ENCODE assay signal across 7 mouse cellular contexts in genomic region chr15:38391420-38391819, GRCm38 (mm10).
A peak's percentile ranks its signal among the peaks of the same experiment; 100 is the strongest.
DNase-seq lines count a peak whose midpoint lies in the region; TF ChIP-seq lines count a peak whose summit lies in the region.

No protein-coding gene starts in this region.

- WGBS in heart, embryonic 10.5 days: 60% methylated on average over 6 of the region's 6 CpGs
- WGBS in limb, embryonic 10.5 days: 71% methylated on average over 6 of the region's 6 CpGs
- WGBS in small intestine, adult 2 months: 20% methylated on average over 6 of the region's 6 CpGs

- no peak for TF ChIP-seq POLR2A in small intestine, adult 2 months (IDR thresholded peaks at IDR 0.05; ENCODE audit: low read depth, low read length)

- no peak overlapping the region for H3K4me3 ChIP-seq in heart, embryonic 10.5 days
- H3K4me3 ChIP-seq in limb, embryonic 10.5 days: no peak overlapping the region
- no peak overlapping the region for H3K4me3 ChIP-seq in small intestine, adult 2 months (ENCODE audit: low read depth, low read length)

- no peaks in the 10 kb centered on the region for H3K9me3 ChIP-seq in heart, embryonic 10.5 days
- no peaks in the 10 kb centered on the region for H3K9me3 ChIP-seq in limb, embryonic 10.5 days (replicated peaks)

- H3K4me1 ChIP-seq in heart, embryonic 10.5 days: peaks cover 38% of the 10 kb centered on the region
- peaks cover 14% of the 10 kb centered on the region; the same call in 1 of the 2 replicates for H3K4me1 ChIP-seq in limb, embryonic 10.5 days
- H3K4me1 ChIP-seq in small intestine, adult 2 months (ENCODE audit: control insufficient read depth, insufficient read depth, insufficient read length, low read length): peaks cover 17% of the 10 kb centered on the region; the same call in 1 of the 2 replicates

- peak overlapping the region; percentile 9; the same call in 1 of the 2 replicates for H3K27ac ChIP-seq in heart, embryonic 10.5 days
- H3K27ac ChIP-seq in limb, embryonic 10.5 days: 0 out of 2 replicates have a peak overlapping the region, but pooled peaks have one; percentile 3
- peak overlapping the region; percentile 79 for H3K27ac ChIP-seq in small intestine, adult 2 months (ENCODE audit: insufficient read depth, low read depth, low read length)

- H3K36me3 ChIP-seq in heart, embryonic 10.5 days: no peaks in the 10 kb centered on the region
- no peaks in the 10 kb centered on the region for H3K36me3 ChIP-seq in limb, embryonic 10.5 days
- H3K36me3 ChIP-seq in small intestine, adult 2 months (ENCODE audit: control insufficient read depth, insufficient read depth, low read length): no peaks in the 10 kb centered on the region

- H3K27me3 ChIP-seq in heart, embryonic 10.5 days (ENCODE audit: insufficient read depth, poor library complexity, severe bottlenecking): no peaks in the 10 kb centered on the region; the same call in 1 of the 2 replicates
- H3K27me3 ChIP-seq in limb, embryonic 10.5 days (ENCODE audit: low read depth, poor library complexity, severe bottlenecking): no peaks in the 10 kb centered on the region
- no peaks in the 10 kb centered on the region for H3K27me3 ChIP-seq in small intestine, adult 2 months (ENCODE audit: control insufficient read depth, insufficient read depth, low read length)

- peak; percentile 26; the same call in 1 of the 2 replicates for TF ChIP-seq CTCF in small intestine, adult 2 months (IDR thresholded peaks at IDR 0.05; ENCODE audit: extremely low read depth, insufficient read length, insufficient replicate concordance, low read depth, low read length)

- DNase-seq in adrenal gland, postnatal 25 days: peak; percentile 45
- no peak for DNase-seq in heart, embryonic 10.5 days (ENCODE audit: low spot score)
- peak; percentile 42 for DNase-seq in limb, embryonic 10.5 days (ENCODE audit: low spot score)
- DNase-seq in layer of hippocampus, postnatal 36 days: no peak
- DNase-seq in frontal cortex, adult 2 months (ENCODE audit: extremely low spot score in 1 of 2, low spot score in 1 of 2): no peak
- no peak for DNase-seq in cerebellum, postnatal 4 days (ENCODE audit: low spot score in 2 of 2)

Comparison
In these comparisons a context has a peak if more than half of its experiments do, and no peak if none do; other contexts are left out.
1. DNase-seq: peak in adrenal gland, postnatal 25 days (single experiment) and limb, embryonic 10.5 days (single experiment); none in heart, embryonic 10.5 days (single experiment), layer of hippocampus, postnatal 36 days (0 of 2), frontal cortex, adult 2 months (0 of 2) and cerebellum, postnatal 4 days (0 of 2).
2. H3K27ac ChIP-seq: peak in every context shown above with its lines; median percentile 79 in small intestine, adult 2 months; 9 in heart, embryonic 10.5 days; 3 in limb, embryonic 10.5 days.